Mouse (Mus musculus): ENCODE measurements around the gene Lmntd1. TPM values are rescaled to one million over a fixed set of nuclear protein-coding genes. Genes with fewer than 3 reads are reported as not detected.

Lmntd1 gene
- polyA plus RNA-seq, 1 experiment from 2014 or later = not detected

DNA sequence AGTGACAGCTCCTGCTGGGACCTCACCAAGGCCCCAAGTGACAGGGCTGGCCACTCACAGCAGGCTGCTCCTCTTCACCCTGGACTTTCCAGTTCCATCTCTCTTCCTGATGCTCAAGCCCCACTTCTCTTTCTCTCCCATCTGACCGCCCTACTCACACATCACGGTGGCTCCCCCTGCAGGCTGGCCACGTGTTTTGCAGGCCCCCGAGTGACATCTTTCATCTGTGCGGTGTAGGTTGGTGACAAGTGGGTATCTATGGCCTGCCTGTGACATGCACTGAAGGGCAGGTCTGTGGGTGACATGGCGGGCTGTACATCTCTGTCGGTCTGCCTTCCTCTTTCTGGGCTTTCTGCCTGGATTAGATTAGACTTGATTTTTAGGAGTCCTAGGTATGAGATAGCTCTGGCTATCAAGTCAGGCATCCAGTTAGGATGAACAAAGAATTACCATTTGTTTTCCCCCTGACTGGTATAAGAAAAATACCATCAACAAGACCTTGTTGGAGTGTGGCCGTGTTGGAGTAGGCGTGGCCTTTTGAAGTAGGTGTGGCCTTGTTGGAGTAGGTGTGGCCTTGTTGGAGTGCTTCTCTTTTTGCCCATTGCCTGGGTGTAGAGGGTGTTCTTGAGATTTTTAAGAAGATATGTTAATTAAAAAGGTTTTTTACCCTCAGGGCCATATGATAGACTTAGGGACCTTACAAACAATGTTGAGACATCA, 265.8 kb downstream of the Lmntd1 start:
- H3K4me1 ChIP-seq (ENCODE audit: insufficient read depth) = peaks cover 16% of the 10 kb centered on the region
- no peak overlapping the region; the same call in 1 of the 2 replicates for H3K9ac ChIP-seq (replicated peaks)
- TF ChIP-seq CTCF (IDR thresholded peaks at IDR 0.05; ENCODE audit: low read depth) = peak; percentile 81
- no peak for TF ChIP-seq EP300 (IDR thresholded peaks at IDR 0.05; ENCODE audit: low read depth)
- no peaks in the 10 kb centered on the region for H3K9me3 ChIP-seq (ENCODE audit: low read length)
- 43% methylated on average over 9 of the region's 9 CpGs for WGBS (ENCODE audit: insufficient replicate concordance)
- no peak overlapping the region for H3K4me2 ChIP-seq (ENCODE audit: low read depth, low read length)
- no peak for ATAC-seq
- peak; percentile 79 for DNase-seq
- no peaks in the 10 kb centered on the region for H3K27me3 ChIP-seq (ENCODE audit: insufficient read depth, low read length)
- H3K27ac ChIP-seq (ENCODE audit: low read depth) = peak overlapping the region; percentile 96
- H3K4me3 ChIP-seq (ENCODE audit: low read depth, low read length) = no peak overlapping the region
- no peaks in the 10 kb centered on the region for H3K36me3 ChIP-seq (replicated peaks; ENCODE audit: insufficient read depth, low read length)

DNA sequence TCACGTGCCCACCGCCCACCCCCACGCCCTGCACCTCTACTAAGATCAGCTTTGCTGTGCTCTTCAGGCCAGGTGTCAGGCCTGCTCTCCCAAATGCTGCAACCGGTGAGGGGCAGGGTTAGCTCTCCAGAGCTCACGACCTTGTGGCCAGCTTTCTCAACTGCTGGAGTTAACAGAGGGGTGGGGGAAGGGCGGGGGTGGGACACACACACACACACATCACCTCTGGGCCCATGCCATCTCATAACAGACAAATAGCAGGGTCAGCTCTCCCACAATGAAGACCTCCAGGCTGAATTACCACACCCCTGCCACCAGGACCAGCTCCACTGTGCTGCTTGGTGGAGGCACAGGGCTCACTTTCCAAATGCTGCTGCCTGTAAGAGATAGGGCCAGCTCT, 266.5 kb downstream of the Lmntd1 start:
- Histone ChIP-seq H3K9ac (replicated peaks) (peak overlapping the region; percentile 57; the same call in 1 of the 2 replicates), H3K9me3 (ENCODE audit: low read length) (no peaks in the 10 kb centered on the region), H3K4me3 (ENCODE audit: low read depth, low read length) (no peak overlapping the region), H3K36me3 (replicated peaks; ENCODE audit: insufficient read depth, low read length) (no peaks in the 10 kb centered on the region), H3K27me3 (ENCODE audit: insufficient read depth, low read length) (no peaks in the 10 kb centered on the region), H3K4me2 (ENCODE audit: low read depth, low read length) (no peak overlapping the region), H3K27ac (ENCODE audit: low read depth) (peak overlapping the region; percentile 96), H3K4me1 (ENCODE audit: insufficient read depth) (peaks cover 16% of the 10 kb centered on the region)
- ATAC-seq = peak; percentile 39
- WGBS (ENCODE audit: insufficient replicate concordance) = 53% methylated on average over 6 of the region's 6 CpGs
- TF ChIP-seq EP300 (IDR thresholded peaks at IDR 0.05; ENCODE audit: low read depth) = no peak
- TF ChIP-seq CTCF (IDR thresholded peaks at IDR 0.05; ENCODE audit: low read depth) = no peak
- DNase-seq = peak; percentile 59

DNA sequence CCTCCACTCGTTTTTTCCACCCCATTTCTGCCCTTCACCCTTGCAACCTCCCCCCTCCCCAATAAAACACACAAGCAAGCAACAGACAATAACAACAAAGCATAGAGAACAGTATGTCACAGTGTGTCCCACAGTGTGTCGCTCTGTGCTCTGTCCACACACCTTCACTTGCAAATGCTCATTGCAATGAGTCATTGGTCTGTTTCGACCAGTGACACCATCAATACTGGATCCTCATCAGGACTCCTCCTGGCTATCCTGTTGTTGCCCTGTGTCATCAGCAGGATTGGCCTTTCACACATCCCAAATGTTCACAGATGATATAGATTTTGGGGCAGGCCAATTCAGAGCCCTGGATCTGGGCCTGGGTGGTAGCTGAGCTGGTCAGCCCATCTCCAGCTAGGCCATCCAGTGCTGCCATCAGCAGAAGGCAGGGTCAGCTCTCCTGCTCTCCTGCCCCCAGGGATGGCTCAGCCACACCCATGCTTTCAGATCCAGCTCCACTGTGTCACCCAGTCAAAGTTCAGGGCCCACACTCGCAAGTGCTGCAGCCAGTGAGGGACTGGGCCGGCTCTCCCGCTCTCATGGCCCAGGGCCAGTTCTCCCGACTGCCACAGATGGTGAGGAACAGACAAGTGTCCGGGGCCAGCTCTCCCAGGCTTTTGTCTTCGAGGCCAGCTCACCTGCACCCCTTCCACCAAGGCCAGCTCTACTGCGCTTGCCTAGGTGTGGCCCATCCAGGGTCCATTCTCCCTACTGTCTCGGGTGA, 267.1 kb downstream of the Lmntd1 start:
- TF ChIP-seq EP300 (IDR thresholded peaks at IDR 0.05; ENCODE audit: low read depth) = peak; percentile 33; the same call in 1 of the 2 replicates
- no peak for TF ChIP-seq CTCF (IDR thresholded peaks at IDR 0.05; ENCODE audit: low read depth)
- WGBS (ENCODE audit: insufficient replicate concordance) = 63% methylated on average over 11 of the region's 11 CpGs
- H3K36me3 ChIP-seq (replicated peaks; ENCODE audit: insufficient read depth, low read length) = no peaks in the 10 kb centered on the region
- DNase-seq = peak; percentile 73
- H3K27ac ChIP-seq (ENCODE audit: low read depth) = peak overlapping the region; percentile 96
- H3K4me3 ChIP-seq (ENCODE audit: low read depth, low read length) = no peak overlapping the region
- ATAC-seq = peak; percentile 85
- H3K4me1 ChIP-seq (ENCODE audit: insufficient read depth) = peaks cover 16% of the 10 kb centered on the region
- H3K4me2 ChIP-seq (ENCODE audit: low read depth, low read length) = no peak overlapping the region
- H3K27me3 ChIP-seq (ENCODE audit: insufficient read depth, low read length) = no peaks in the 10 kb centered on the region
- peak overlapping the region; percentile 57; the same call in 1 of the 2 replicates for H3K9ac ChIP-seq (replicated peaks)
- H3K9me3 ChIP-seq (ENCODE audit: low read length) = no peaks in the 10 kb centered on the region

DNA sequence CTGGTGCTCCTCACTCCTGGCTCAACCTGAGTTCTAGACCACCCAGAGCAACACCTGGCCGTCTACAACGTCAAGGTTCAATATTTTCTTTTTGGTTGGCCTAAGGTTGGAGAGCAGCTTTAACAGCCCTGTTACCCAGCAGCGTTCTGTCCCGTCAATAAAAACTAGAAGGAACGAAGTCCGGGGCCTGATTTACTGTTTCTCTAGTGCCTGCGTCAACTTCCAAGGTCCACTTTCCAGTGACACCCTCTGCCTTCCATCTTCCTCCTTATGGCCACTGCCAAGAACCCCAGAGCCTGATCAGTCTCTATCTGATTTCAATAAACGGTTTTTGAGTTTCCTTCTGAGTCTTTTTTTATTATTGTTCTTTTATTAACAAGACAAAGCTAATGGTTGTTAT, 267.8 kb downstream of the Lmntd1 start:
- Histone ChIP-seq H3K9ac (replicated peaks) (no peak overlapping the region), H3K36me3 (replicated peaks; ENCODE audit: insufficient read depth, low read length) (no peaks in the 10 kb centered on the region), H3K27ac (ENCODE audit: low read depth) (peak overlapping the region; percentile 96), H3K4me3 (ENCODE audit: low read depth, low read length) (no peak overlapping the region), H3K27me3 (ENCODE audit: insufficient read depth, low read length) (no peaks in the 10 kb centered on the region), H3K9me3 (ENCODE audit: low read length) (no peaks in the 10 kb centered on the region), H3K4me2 (ENCODE audit: low read depth, low read length) (no peak overlapping the region), H3K4me1 (ENCODE audit: insufficient read depth) (peaks cover 13% of the 10 kb centered on the region)
- DNase-seq = peak; percentile 24
- WGBS (ENCODE audit: insufficient replicate concordance) = 55% methylated on average over 8 of the region's 8 CpGs
- TF ChIP-seq CTCF (IDR thresholded peaks at IDR 0.05; ENCODE audit: low read depth) (no peak), EP300 (IDR thresholded peaks at IDR 0.05; ENCODE audit: low read depth) (no peak)
- peak; percentile 9; the same call in 1 of the 2 replicates for ATAC-seq

DNA sequence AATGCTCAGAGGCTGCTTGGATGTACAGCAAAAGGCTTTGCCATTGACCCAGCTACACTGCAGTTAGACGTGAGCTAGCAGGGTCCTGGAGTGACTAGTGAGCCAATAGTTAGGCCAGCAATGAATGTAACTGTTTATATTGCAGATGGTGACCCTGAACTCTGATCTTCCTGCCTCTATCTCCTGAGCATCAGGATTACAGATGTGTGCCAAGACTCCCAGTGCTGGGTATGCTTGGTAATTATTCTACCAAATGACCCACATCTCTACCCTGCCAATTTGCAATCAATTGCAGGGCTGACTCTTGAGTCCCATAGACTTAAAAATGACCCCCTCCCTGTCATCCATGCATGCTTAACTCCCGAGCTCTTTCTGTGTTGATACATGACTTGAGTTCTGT, 269.4 kb downstream of the Lmntd1 start:
- Histone ChIP-seq H3K4me2 (ENCODE audit: low read depth, low read length) (no peak overlapping the region), H3K36me3 (replicated peaks; ENCODE audit: insufficient read depth, low read length) (no peaks in the 10 kb centered on the region), H3K27me3 (ENCODE audit: insufficient read depth, low read length) (no peaks in the 10 kb centered on the region), H3K4me3 (ENCODE audit: low read depth, low read length) (no peak overlapping the region), H3K9me3 (ENCODE audit: low read length) (no peaks in the 10 kb centered on the region), H3K9ac (replicated peaks) (no peak overlapping the region), H3K27ac (ENCODE audit: low read depth) (peak overlapping the region; percentile 96), H3K4me1 (ENCODE audit: insufficient read depth) (peaks cover 7% of the 10 kb centered on the region; the same call in 1 of the 2 replicates)
- 57% methylated on average over 2 of the region's 2 CpGs for WGBS (ENCODE audit: insufficient replicate concordance)
- TF ChIP-seq EP300 (IDR thresholded peaks at IDR 0.05; ENCODE audit: low read depth) (peak; percentile 50), CTCF (IDR thresholded peaks at IDR 0.05; ENCODE audit: low read depth) (no peak)
- peak; percentile 24 for DNase-seq
- ATAC-seq = 0 out of 2 replicates have a peak, but pooled peaks have one; percentile 1

DNA sequence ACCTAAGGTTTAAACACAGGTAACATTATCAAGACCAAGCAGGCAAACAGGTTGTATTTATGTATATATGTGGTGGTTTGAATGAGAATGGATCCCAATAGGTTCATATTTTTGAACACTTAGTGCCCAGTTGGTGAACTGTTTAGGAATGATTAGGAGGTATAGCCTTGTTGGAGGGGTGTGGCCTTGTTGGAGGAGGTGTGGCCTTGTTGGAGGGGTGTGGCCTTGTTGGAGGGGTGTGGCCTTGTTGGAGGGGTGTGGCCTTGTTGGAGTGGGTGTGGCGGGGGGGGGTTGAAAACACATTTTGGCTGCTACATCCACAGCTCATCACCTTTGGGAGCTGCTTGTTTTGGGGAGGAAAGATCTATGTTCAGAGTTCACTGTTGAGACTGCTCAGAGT, 270.7 kb downstream of the Lmntd1 start:
- Histone ChIP-seq H3K27me3 (ENCODE audit: insufficient read depth, low read length) (no peaks in the 10 kb centered on the region), H3K36me3 (replicated peaks; ENCODE audit: insufficient read depth, low read length) (no peaks in the 10 kb centered on the region), H3K4me1 (ENCODE audit: insufficient read depth) (peaks cover 12% of the 10 kb centered on the region), H3K27ac (ENCODE audit: low read depth) (peak overlapping the region; percentile 96), H3K9ac (replicated peaks) (no peak overlapping the region), H3K4me2 (ENCODE audit: low read depth, low read length) (no peak overlapping the region), H3K9me3 (ENCODE audit: low read length) (no peaks in the 10 kb centered on the region), H3K4me3 (ENCODE audit: low read depth, low read length) (no peak overlapping the region)
- no peak for ATAC-seq
- 45% methylated on average over 1 of the region's 1 CpGs for WGBS (ENCODE audit: insufficient replicate concordance)
- TF ChIP-seq CTCF (IDR thresholded peaks at IDR 0.05; ENCODE audit: low read depth) (no peak), EP300 (IDR thresholded peaks at IDR 0.05; ENCODE audit: low read depth) (no peak)
- peak; percentile 32 for DNase-seq

Measured in liver, postnatal 0 days (tissue).